Mouse (Mus musculus): Measurements from ENCODE around the gene Specc1. TPM values are rescaled to one million over a fixed set of nuclear protein-coding genes. Genes with fewer than 3 reads are reported as not detected.
A peak's percentile ranks its signal among the peaks of the same experiment; 100 is the strongest.

Gene Specc1
- total and polyA plus RNA-seq, 3 experiments: 7.3 to 18.6 (median 15.5) TPM

- H3K9ac ChIP-seq (ENCODE audit: insufficient read depth, low read depth): no peak overlapping the region
- dilution Hi-C loops (cut with MboI; ENCODE audit: extremely low pct_ligation_motif_present, extremely low pct_unique_long_range_greater_than_20kb, low sequenced_read_pairs): no loop called here
These were observed 12.3 kb downstream of the Specc1 start for GRCm38 (mm10) chr11:61968875-61969274.

GRCm38 (mm10) chr11:61970901-61971300 lies 14.3 kb downstream of the Specc1 start:
- in situ Hi-C loops (cut with MboI; ENCODE audit: low pct_ligation_motif_present, low pct_unique_long_range_greater_than_20kb, low sequenced_read_pairs): no loop called here
- DNase-seq (ENCODE audit: extremely low read depth): peak; percentile 78
- Histone ChIP-seq H3K4me1 (ENCODE audit: control insufficient read depth in 1 of 2, insufficient read depth in 2 of 2) (peaks cover 7 to 15% of the 10 kb centered on the region in 2 experiments), H3K9ac (ENCODE audit: insufficient read depth, low read depth) (no peak overlapping the region), H3K4me2 (ENCODE audit: insufficient read depth, low read depth, poor library complexity, severe bottlenecking) (no peak overlapping the region; the same call in 1 of the 2 replicates), H3K27ac (ENCODE audit: insufficient read depth, low read depth) (no peak overlapping the region), H3K79me2 (replicated peaks; ENCODE audit: control insufficient read depth, extremely low read depth, insufficient read depth, poor library complexity, severe bottlenecking) (no peaks in the 10 kb centered on the region), H3K36me3 (replicated peaks in 1 of 2; ENCODE audit: control insufficient read depth in 1 of 2, insufficient read depth in 1 of 2, low read length in 1 of 2) (no peaks in the 10 kb centered on the region), H3K4me3 (replicated peaks in 1 of 3; ENCODE audit: low read depth in 2 of 3, low read length in 2 of 3, poor library complexity in 1 of 3) (no peak overlapping the region), H3K9me3 (replicated peaks; ENCODE audit: low read length) (no peaks in the 10 kb centered on the region), H3K27me3 (replicated peaks) (peaks cover 2% of the 10 kb centered on the region)
- TF ChIP-seq POLR2A (IDR thresholded peaks at IDR 0.05; ENCODE audit: low read depth, low read length) (no peak), BHLHE40 (IDR thresholded peaks at IDR 0.05; ENCODE audit: low read depth, low read length) (peak; percentile 92), ZC3H11A (IDR thresholded peaks at IDR 0.05; ENCODE audit: low read depth, low read length) (no peak), KAT2A (IDR thresholded peaks at IDR 0.05; ENCODE audit: insufficient replicate concordance, low read length) (no peak), MAZ (IDR thresholded peaks at IDR 0.05; ENCODE audit: low read depth, low read length) (no peak), GABPA (IDR thresholded peaks at IDR 0.05; ENCODE audit: insufficient replicate concordance, low read depth, low read length) (no peak), RAD21 (IDR thresholded peaks at IDR 0.05; ENCODE audit: low read depth, low read length) (no peak), ZKSCAN1 (IDR thresholded peaks at IDR 0.05; ENCODE audit: borderline replicate concordance, low read depth, low read length) (no peak), EP300 (IDR thresholded peaks at IDR 0.05; ENCODE audit: low read length) (peak; percentile 73), ELF1 (IDR thresholded peaks at IDR 0.05; ENCODE audit: low read depth, low read length) (0 out of 2 replicates have a peak, but pooled peaks have one; percentile 10), SMC3 (IDR thresholded peaks at IDR 0.05; ENCODE audit: low read depth, low read length) (no peak), SIN3A (IDR thresholded peaks at IDR 0.05; ENCODE audit: low read length) (no peak), JUN (IDR thresholded peaks at IDR 0.05; ENCODE audit: insufficient read depth, low read depth, low read length) (peak; percentile 23; the same call in 1 of the 2 replicates), HCFC1 (IDR thresholded peaks at IDR 0.05; ENCODE audit: low read depth, low read length) (no peak), ETS1 (conservative IDR thresholded peaks at IDR 0.05; ENCODE audit: low read depth, low read length) (peak; percentile 65), RCOR1 (conservative IDR thresholded peaks at IDR 0.05; ENCODE audit: low read depth, low read length) (no peak), TBP (conservative IDR thresholded peaks at IDR 0.05; ENCODE audit: low read depth, low read length) (no peak), ZMIZ1 (IDR thresholded peaks at IDR 0.05; ENCODE audit: low read depth, low read length) (no peak), MAFK (IDR thresholded peaks at IDR 0.05; ENCODE audit: insufficient replicate concordance, low read length) (0 out of 2 replicates have a peak, but pooled peaks have one; percentile 17), JUND (conservative IDR thresholded peaks at IDR 0.05; ENCODE audit: low read depth, low read length) (peak; percentile 67), CHD1 (IDR thresholded peaks at IDR 0.05; ENCODE audit: low read depth, low read length) (no peak), MYC (IDR thresholded peaks at IDR 0.05; ENCODE audit: low read depth, low read length) (0 out of 2 replicates have a peak, but pooled peaks have one; percentile 32), TCF12 (IDR thresholded peaks at IDR 0.05; ENCODE audit: low read depth, low read length) (no peak), IRF4 (IDR thresholded peaks at IDR 0.05; ENCODE audit: low read depth, low read length) (peak; percentile 75), E2F4 (IDR thresholded peaks at IDR 0.05; ENCODE audit: insufficient replicate concordance, low read depth, low read length) (no peak), MEF2A (IDR thresholded peaks at IDR 0.05; ENCODE audit: borderline replicate concordance, low read depth, low read length) (no peak)
- dilution Hi-C loops (cut with MboI; ENCODE audit: extremely low pct_ligation_motif_present, extremely low pct_unique_long_range_greater_than_20kb, low sequenced_read_pairs): no loop called here

More at GRCm38 (mm10) chr11:61968875-61969274, 12.3 kb downstream of the Specc1 start:
- Histone ChIP-seq H3K4me1 (ENCODE audit: control insufficient read depth in 1 of 2, insufficient read depth in 2 of 2) (peaks cover 5 to 20% of the 10 kb centered on the region in 2 experiments), H3K4me2 (ENCODE audit: insufficient read depth, low read depth, poor library complexity, severe bottlenecking) (no peak overlapping the region), H3K27me3 (replicated peaks) (peaks cover 2% of the 10 kb centered on the region), H3K79me2 (replicated peaks; ENCODE audit: control insufficient read depth, extremely low read depth, insufficient read depth, poor library complexity, severe bottlenecking) (no peaks in the 10 kb centered on the region), H3K9me3 (replicated peaks; ENCODE audit: low read length) (no peaks in the 10 kb centered on the region), H3K27ac (ENCODE audit: insufficient read depth, low read depth) (no peak overlapping the region), H3K4me3 (replicated peaks in 1 of 3; ENCODE audit: low read depth in 2 of 3, low read length in 2 of 3, poor library complexity in 1 of 3) (no peak overlapping the region), H3K36me3 (replicated peaks in 1 of 2; ENCODE audit: control insufficient read depth in 1 of 2, insufficient read depth in 1 of 2, low read length in 1 of 2) (no peaks in the 10 kb centered on the region)
- in situ Hi-C loops (cut with MboI; ENCODE audit: low pct_ligation_motif_present, low pct_unique_long_range_greater_than_20kb, low sequenced_read_pairs): no loop called here
- DNase-seq (ENCODE audit: extremely low read depth): no peak
- no peak for TF ChIP-seq MAFK (IDR thresholded peaks at IDR 0.05; ENCODE audit: insufficient replicate concordance, low read length)
- TF ChIP-seq SMC3 (IDR thresholded peaks at IDR 0.05; ENCODE audit: low read depth, low read length): no peak
- TF ChIP-seq ETS1 (conservative IDR thresholded peaks at IDR 0.05; ENCODE audit: low read depth, low read length): no peak
- TF ChIP-seq UBTF (IDR thresholded peaks at IDR 0.05; ENCODE audit: low read depth, low read length): no peak
- TF ChIP-seq CHD1 (IDR thresholded peaks at IDR 0.05; ENCODE audit: low read depth, low read length): no peak
- no peak for TF ChIP-seq USF1 (IDR thresholded peaks at IDR 0.05; ENCODE audit: low read depth, low read length)
- TF ChIP-seq ZC3H11A (IDR thresholded peaks at IDR 0.05; ENCODE audit: low read depth, low read length): no peak

Measured in CH12.LX (cell line).